Mouse (Mus musculus) spleen, adult 2 months (tissue): ENCODE results near the gene Cfap58.

ENCODE experiments used
- CTCF ChIP-seq: fragments of 200-500 bp; IDR thresholded peaks from 2 replicates; pipeline ENCODE4 v1.5.1; 2011; ENCODE audit warnings: mild to moderate bottlenecking, inconsistent platforms; ENCODE audit not compliant: insufficient read depth, insufficient read length, insufficient replicate concordance; ENCODE audit errors: extremely low read depth
- POLR2A ChIP-seq: fragments of 200-500 bp; IDR thresholded peaks from 2 replicates; pipeline ENCODE4 v1.6.1; 2011; ENCODE audit warnings: low read depth, low read length, inconsistent platforms

GRCm38 (mm10) chr19:47946821-47947465 lies 9.5 kb downstream of the Cfap58 start:
- TF ChIP-seq CTCF (no peak), POLR2A (no peak)
